ENCODE assay signal across 23 mouse cellular contexts in the genomic region with DNA sequence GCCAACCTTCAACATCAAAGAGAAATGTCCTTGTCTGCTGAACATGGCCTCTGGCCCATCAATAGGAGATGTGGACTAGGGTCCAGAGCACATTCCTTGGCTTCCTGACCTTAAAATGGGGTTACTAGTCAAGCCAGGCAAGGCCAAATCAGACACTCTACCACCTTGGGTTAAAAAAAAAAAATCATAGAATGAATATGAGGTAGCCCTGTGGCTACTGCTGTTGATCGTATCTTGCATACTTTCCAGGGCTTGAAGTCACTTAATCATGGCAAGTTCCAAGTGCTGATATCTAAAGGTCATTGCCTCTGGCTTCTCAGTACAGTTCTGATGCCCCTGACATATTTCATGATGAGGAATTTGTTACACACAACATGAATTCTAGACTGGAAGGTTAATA.
DNase-seq lines count a peak whose midpoint lies in the region; ATAC-seq and TF ChIP-seq lines count a peak whose summit lies in the region.
"Had no signal": no experiment of that assay in that cellular context is flagged by ENCODE, and none has a peak within 500 bp of the region (broad histone marks: within the 10 kb centered on the region; RNA-seq: fewer than 3 reads in every experiment).

No protein-coding gene starts in this region.

- ATAC-seq in heart, embryonic 16.5 days (replicated peaks; ENCODE audit: extremely low read depth, insufficient read depth, low FRiP score), result no peak
- ATAC-seq: hindbrain, embryonic 16.5 days; inflammation-experienced regulatory T-cells, adult 6 months; intestine, postnatal 0 days had no signal

- H3K27ac ChIP-seq in heart, embryonic 10.5 days, result peak overlapping the region; percentile 75; the same call in 1 of the 2 replicates
- H3K27ac ChIP-seq in heart, embryonic 16.5 days (ENCODE audit: low read length), result peak overlapping the region; percentile 58
- H3K27ac ChIP-seq in testis, adult 2 months (ENCODE audit: control insufficient read depth, insufficient read depth, low read depth, low read length), result peak overlapping the region; percentile 74
- H3K27ac ChIP-seq: embryonic facial prominence, embryonic 15.5 days had no signal

- H3K4me3 ChIP-seq in heart, embryonic 10.5 days, result no peak overlapping the region
- H3K4me3 ChIP-seq in heart, embryonic 16.5 days (ENCODE audit: low read length), result no peak overlapping the region
- H3K4me3 ChIP-seq in testis, adult 2 months (ENCODE audit: control insufficient read depth, low read depth, low read length), result no peak overlapping the region
- H3K4me3 ChIP-seq: embryonic facial prominence, embryonic 15.5 days; erythroblast, embryonic 14.5 days; forebrain, embryonic 10.5 days; hindbrain, embryonic 12.5 days had no signal

- no peaks in the 10 kb centered on the region for H3K9me3 ChIP-seq in heart, embryonic 10.5 days
- H3K9me3 ChIP-seq in heart, embryonic 16.5 days (replicated peaks; ENCODE audit: control insufficient read depth, low read length), result no peaks in the 10 kb centered on the region
- H3K9me3 ChIP-seq: embryonic facial prominence, embryonic 15.5 days; forebrain, embryonic 10.5 days; hindbrain, embryonic 12.5 days had no signal

- peaks cover 16% of the 10 kb centered on the region; the same call in 1 of the 2 replicates for H3K36me3 ChIP-seq in heart, embryonic 10.5 days
- no peaks in the 10 kb centered on the region for H3K36me3 ChIP-seq in heart, embryonic 16.5 days (ENCODE audit: control insufficient read depth, insufficient read depth)
- no peaks in the 10 kb centered on the region for H3K36me3 ChIP-seq in testis, adult 2 months (ENCODE audit: control insufficient read depth, insufficient read depth, low read length)
- H3K36me3 ChIP-seq: embryonic facial prominence, embryonic 15.5 days; forebrain, embryonic 10.5 days; hindbrain, embryonic 12.5 days had no signal

- TF ChIP-seq CTCF in testis, adult 2 months (IDR thresholded peaks at IDR 0.05; ENCODE audit: control insufficient read depth, insufficient read depth, insufficient replicate concordance, low read depth, low read length), result no peak

- WGBS in heart, embryonic 10.5 days, result 68% methylated on average over 1 of the region's 1 CpGs
- 76% methylated on average over 1 of the region's 1 CpGs for WGBS in heart, embryonic 16.5 days

- peak; percentile 66 for DNase-seq in adrenal gland, adult 2 months
- DNase-seq in adrenal gland, postnatal 10 days, result no peak
- no peak for DNase-seq in heart, embryonic 10.5 days (ENCODE audit: low spot score)
- no peak for DNase-seq in heart, adult 9 months (ENCODE audit: low spot score in 2 of 2)
- no peak for DNase-seq in heart, postnatal 25 days (ENCODE audit: low spot score)
- DNase-seq in testis, postnatal 10 days (ENCODE audit: low spot score), result no peak
- DNase-seq: adrenal gland, postnatal 25 days; cerebellum, adult 11 months; cerebellum, adult 8-10 months; cerebellum, postnatal 14 days; embryo, embryonic 11 days; gastrocnemius, postnatal 36 days; kidney, adult 8-10 months had no signal

- no peak overlapping the region for H3K9ac ChIP-seq in heart, embryonic 16.5 days (ENCODE audit: low read length)
- H3K9ac ChIP-seq: embryonic facial prominence, embryonic 15.5 days; hindbrain, embryonic 12.5 days had no signal

- peaks cover 59% of the 10 kb centered on the region for H3K4me1 ChIP-seq in heart, embryonic 10.5 days
- peaks cover 31% of the 10 kb centered on the region for H3K4me1 ChIP-seq in heart, embryonic 16.5 days (ENCODE audit: control insufficient read depth, insufficient read depth, low read length)
- H3K4me1 ChIP-seq in testis, adult 2 months (ENCODE audit: control insufficient read depth, insufficient read depth, low read length), result no peaks in the 10 kb centered on the region; the same call in 1 of the 2 replicates

- intact Hi-C loops in heart, postnatal 25 days (cut with DNase I), result no loop called here

- H3K4me2 ChIP-seq in heart, embryonic 16.5 days (ENCODE audit: low read depth, low read length), result no peak overlapping the region
- H3K4me2 ChIP-seq: embryonic facial prominence, embryonic 15.5 days; heart, embryonic 11.5 days; hindbrain, embryonic 12.5 days had no signal

- H3K27me3 ChIP-seq in heart, embryonic 10.5 days (ENCODE audit: insufficient read depth, poor library complexity, severe bottlenecking), result no peaks in the 10 kb centered on the region
- no peaks in the 10 kb centered on the region for H3K27me3 ChIP-seq in heart, embryonic 16.5 days (ENCODE audit: control insufficient read depth, insufficient read depth, low read length)
- H3K27me3 ChIP-seq in testis, adult 2 months (ENCODE audit: control insufficient read depth, insufficient read depth, low read length), result no peaks in the 10 kb centered on the region
- H3K27me3 ChIP-seq: embryonic facial prominence, embryonic 15.5 days; hindbrain, embryonic 12.5 days had no signal

- no peak for TF ChIP-seq POLR2A in testis, adult 2 months (IDR thresholded peaks at IDR 0.05; ENCODE audit: control insufficient read depth, low read depth, low read length)
